ENCODE assay signal across 11 mouse cellular contexts in the genomic region with DNA sequence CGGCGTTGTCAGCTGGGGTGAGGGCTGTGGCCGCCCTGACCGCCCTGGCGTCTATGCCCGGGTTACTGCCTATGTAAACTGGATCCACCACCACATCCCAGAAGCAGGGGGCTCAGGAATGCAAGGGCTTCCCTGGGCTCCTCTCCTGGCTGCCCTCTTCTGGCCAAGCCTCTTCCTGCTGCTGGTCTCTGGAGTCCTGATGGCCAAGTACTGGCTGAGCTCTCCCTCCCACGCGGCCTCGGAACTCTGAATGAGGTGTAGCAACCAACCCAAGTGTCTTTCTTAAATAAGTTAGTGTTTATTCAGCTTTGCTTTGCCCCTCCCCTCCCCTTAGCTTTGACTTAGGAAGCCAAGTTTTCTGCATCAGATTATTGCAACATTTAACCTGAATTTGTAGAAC. TPM values are rescaled to one million over a fixed set of nuclear protein-coding genes. Genes with fewer than 3 reads are reported as not detected.
DNase-seq lines count a peak whose midpoint lies in the region; ATAC-seq and TF ChIP-seq lines count a peak whose summit lies in the region.
"Had no signal": no experiment of that assay in that cellular context is flagged by ENCODE, and none has a peak within 500 bp of the region (broad histone marks: within the 10 kb centered on the region; RNA-seq: fewer than 3 reads in every experiment).

No protein-coding gene starts in this region.

- H3K4me3 ChIP-seq in kidney, embryonic 14.5 days (ENCODE audit: low read length): no peak overlapping the region
- no peak overlapping the region for H3K4me3 ChIP-seq in kidney, adult 2 months (ENCODE audit: insufficient read depth, low read depth, low read length)
- H3K4me3 ChIP-seq: embryonic facial prominence, embryonic 12.5 days; liver, embryonic 15.5 days had no signal

- no peaks in the 10 kb centered on the region for H3K9me3 ChIP-seq in kidney, embryonic 14.5 days (ENCODE audit: control insufficient read depth, low read length)
- H3K9me3 ChIP-seq: embryonic facial prominence, embryonic 12.5 days; liver, embryonic 15.5 days had no signal

- no peaks in the 10 kb centered on the region for H3K27me3 ChIP-seq in kidney, embryonic 14.5 days (ENCODE audit: control insufficient read depth, insufficient read depth, low read length)
- H3K27me3 ChIP-seq in kidney, adult 2 months (replicated peaks; ENCODE audit: control insufficient read depth, insufficient read depth, low read length): no peaks in the 10 kb centered on the region
- H3K27me3 ChIP-seq: embryonic facial prominence, embryonic 12.5 days; liver, embryonic 15.5 days had no signal

- no peak for DNase-seq in kidney, adult 2 months
- DNase-seq in right cerebral cortex, postnatal 14 days: peak; percentile 44
- DNase-seq in right cerebral cortex, postnatal 4 days: no peak
- peak; percentile 25 for DNase-seq in fat pad, adult 2 months (ENCODE audit: extremely low read depth, low read depth, low spot score)
- no peak for DNase-seq in MN1 (ENCODE audit: low spot score)

- H3K9ac ChIP-seq in kidney, embryonic 14.5 days (ENCODE audit: low read depth, low read length): no peak overlapping the region
- H3K9ac ChIP-seq: embryonic facial prominence, embryonic 12.5 days; liver, embryonic 15.5 days had no signal

- no peak for TF ChIP-seq CTCF in kidney, adult 2 months (conservative IDR thresholded peaks at IDR 0.05; ENCODE audit: insufficient read depth, insufficient read length, low read depth, low read length)

- no peak for TF ChIP-seq POLR2A in kidney, adult 2 months (IDR thresholded peaks at IDR 0.05; ENCODE audit: low read depth, low read length)

- WGBS in kidney, embryonic 14.5 days: 35% methylated on average over 9 of the region's 9 CpGs
- WGBS in kidney, adult 2 months: 19% methylated on average over 9 of the region's 9 CpGs

- no peaks in the 10 kb centered on the region for H3K4me1 ChIP-seq in kidney, embryonic 14.5 days (ENCODE audit: control insufficient read depth, insufficient read depth, low read length)
- no peaks in the 10 kb centered on the region for H3K4me1 ChIP-seq in kidney, adult 2 months (ENCODE audit: control insufficient read depth, insufficient read depth, low read length)
- H3K4me1 ChIP-seq: embryonic facial prominence, embryonic 12.5 days had no signal

- no peak overlapping the region for H3K4me2 ChIP-seq in kidney, embryonic 14.5 days (replicated peaks; ENCODE audit: low read depth, low read length)
- H3K4me2 ChIP-seq: embryonic facial prominence, embryonic 12.5 days; liver, embryonic 15.5 days had no signal

- ATAC-seq in kidney, embryonic 14.5 days (ENCODE audit: low FRiP score, low TSS enrichment): peak; percentile 59
- ATAC-seq in granulocyte monocyte progenitor cell, adult 5-6 weeks (replicated peaks; ENCODE audit: poor library complexity, severe bottlenecking): no peak
- no peak for ATAC-seq in cerebellum, adult (ENCODE audit: insufficient number of reproducible peaks, low FRiP score, low TSS enrichment)

- H3K36me3 ChIP-seq in kidney, embryonic 14.5 days (ENCODE audit: control insufficient read depth, insufficient read depth, low read length): peaks cover 7% of the 10 kb centered on the region; the same call in 1 of the 2 replicates
- H3K36me3 ChIP-seq in kidney, adult 2 months (ENCODE audit: control insufficient read depth, insufficient read depth, low read length): no peaks in the 10 kb centered on the region
- H3K36me3 ChIP-seq: liver, embryonic 15.5 days had no signal

- no peak overlapping the region for H3K27ac ChIP-seq in kidney, embryonic 14.5 days (ENCODE audit: low read depth, low read length)
- no peak overlapping the region for H3K27ac ChIP-seq in kidney, adult 2 months (ENCODE audit: insufficient read depth, low read depth, low read length)
- H3K27ac ChIP-seq: embryonic facial prominence, embryonic 12.5 days; liver, embryonic 15.5 days had no signal

RNA-seq across cellular contexts. Expression of a gene that starts 4.9 kb away (rescaled TPM):
- 0.49 TPM in 1 of 2 replicates, not detected in the other for polyA plus RNA-seq in kidney, embryonic 14.5 days (2014; fragmentation: Nextera tagmentation; extraction: Ambion mirVana)
- polyA plus RNA-seq in kidney, adult 2 months (2012; rRNA removed): 0.12 TPM in 1 of 2 replicates, not detected in the other
- not detected in 2 replicates for total RNA-seq in granulocyte monocyte progenitor cell, adult 5-6 weeks (2014; fragmentation: Nextera tagmentation)
- not detected in 2 replicates for total RNA-seq in granulocyte monocyte progenitor cell, adult 5-6 weeks (2017)
- total RNA-seq: heart, postnatal 14 days had no signal

RNA-seq across cellular contexts. Expression of a gene that starts 7.9 kb away (rescaled TPM):
- 0.30 and 0.57 TPM in 2 replicates for polyA plus RNA-seq in kidney, embryonic 14.5 days (2014; fragmentation: Nextera tagmentation; extraction: Ambion mirVana)
- 1.8 and 2.4 TPM in 2 replicates for polyA plus RNA-seq in kidney, adult 2 months (2012; rRNA removed)
- not detected in 2 replicates for total RNA-seq in granulocyte monocyte progenitor cell, adult 5-6 weeks (2014; fragmentation: Nextera tagmentation)
- not detected in 2 replicates for total RNA-seq in granulocyte monocyte progenitor cell, adult 5-6 weeks (2017)
- polyA plus RNA-seq: embryonic facial prominence, embryonic 12.5 days had no signal

RNA-seq across cellular contexts. Expression of a gene that starts 28.6 kb away (rescaled TPM):
- polyA plus RNA-seq in kidney, embryonic 14.5 days (2014; fragmentation: Nextera tagmentation; extraction: Ambion mirVana): 0.27 and 0.39 TPM in 2 replicates
- polyA plus RNA-seq in kidney, adult 2 months (2012; rRNA removed): not detected in 2 replicates
- total RNA-seq in granulocyte monocyte progenitor cell, adult 5-6 weeks (2014; fragmentation: Nextera tagmentation): not detected in 2 replicates
- not detected in 2 replicates for total RNA-seq in granulocyte monocyte progenitor cell, adult 5-6 weeks (2017)
- polyA plus RNA-seq: embryonic facial prominence, embryonic 12.5 days; liver, embryonic 15.5 days had no signal

RNA-seq across cellular contexts. Expression of a gene that starts 55.6 kb away (rescaled TPM):
- polyA plus RNA-seq in kidney, embryonic 14.5 days (2014; fragmentation: Nextera tagmentation; extraction: Ambion mirVana): not detected in 2 replicates
- polyA plus RNA-seq in kidney, adult 2 months (2012; rRNA removed): not detected in 2 replicates
- total RNA-seq in granulocyte monocyte progenitor cell, adult 5-6 weeks (2014; fragmentation: Nextera tagmentation): not detected in 2 replicates
- not detected in 2 replicates for total RNA-seq in granulocyte monocyte progenitor cell, adult 5-6 weeks (2017)
- total RNA-seq: heart, postnatal 14 days had no signal
- polyA plus RNA-seq: embryonic facial prominence, embryonic 12.5 days; liver, embryonic 15.5 days had no signal

RNA-seq across cellular contexts. Expression of a gene that starts 59.6 kb away (rescaled TPM):
- 3.0 and 4.0 TPM in 2 replicates for polyA plus RNA-seq in kidney, embryonic 14.5 days (2014; fragmentation: Nextera tagmentation; extraction: Ambion mirVana)
- 0.44 and 1.3 TPM in 2 replicates for polyA plus RNA-seq in kidney, adult 2 months (2012; rRNA removed)
- total RNA-seq in granulocyte monocyte progenitor cell, adult 5-6 weeks (2014; fragmentation: Nextera tagmentation): not detected in 2 replicates
- not detected in 2 replicates for total RNA-seq in granulocyte monocyte progenitor cell, adult 5-6 weeks (2017)

Comparison
In these comparisons a context has a peak if more than half of its experiments do, and no peak if none do; other contexts are left out.
1. DNase-seq: peak in right cerebral cortex, postnatal 14 days (single experiment) and fat pad, adult 2 months (single experiment); none in kidney, adult 2 months (single experiment), right cerebral cortex, postnatal 4 days (single experiment) and MN1 (single experiment).